17 mouse cellular contexts compared by ENCODE assay signal in genomic region chr5:101163112-101163511, GRCm38 (mm10).
A peak's percentile ranks its signal among the peaks of the same experiment; 100 is the strongest.
DNase-seq lines count a peak whose midpoint lies in the region; ATAC-seq and TF ChIP-seq lines count a peak whose summit lies in the region.
"Had no signal": no experiment of that assay in that cellular context is flagged by ENCODE, and none has a peak within 500 bp of the region (broad histone marks: within the 10 kb centered on the region; RNA-seq: fewer than 3 reads in every experiment).

No protein-coding gene starts in this region.

- H3K27me3 ChIP-seq in lung, embryonic 14.5 days (ENCODE audit: insufficient read depth, low read length): no peaks in the 10 kb centered on the region
- no peaks in the 10 kb centered on the region for H3K27me3 ChIP-seq in kidney, embryonic 15.5 days
- H3K27me3 ChIP-seq in splenic B cell, adult 2 months (ENCODE audit: control insufficient read depth, insufficient read depth, low read length, poor library complexity, severe bottlenecking): no peaks in the 10 kb centered on the region; the same call in 1 of the 2 replicates
- H3K27me3 ChIP-seq in forebrain, embryonic 12.5 days: no peaks in the 10 kb centered on the region
- H3K27me3 ChIP-seq: heart, embryonic 13.5 days; liver, embryonic 15.5 days; neural tube, embryonic 12.5 days; stomach, embryonic 15.5 days had no signal

- ATAC-seq in lung, embryonic 14.5 days (ENCODE audit: insufficient read depth): peak; percentile 70; the same call in 1 of the 2 replicates
- peak; percentile 64 for ATAC-seq in kidney, embryonic 15.5 days (replicated peaks; ENCODE audit: low FRiP score)
- no peak for ATAC-seq in forebrain, embryonic 12.5 days (ENCODE audit: low FRiP score)

- H3K4me3 ChIP-seq in lung, embryonic 14.5 days (ENCODE audit: low read depth, low read length): no peak overlapping the region
- no peak overlapping the region for H3K4me3 ChIP-seq in kidney, embryonic 15.5 days (replicated peaks)
- H3K4me3 ChIP-seq in forebrain, embryonic 12.5 days (replicated peaks): no peak overlapping the region
- H3K4me3 ChIP-seq: heart, embryonic 13.5 days; limb, embryonic 10.5 days; liver, embryonic 15.5 days; midbrain, embryonic 10.5 days; neural tube, embryonic 12.5 days; stomach, embryonic 15.5 days had no signal

- H3K9ac ChIP-seq in lung, embryonic 14.5 days: no peak overlapping the region
- H3K9ac ChIP-seq in kidney, embryonic 15.5 days: no peak overlapping the region
- no peak overlapping the region for H3K9ac ChIP-seq in forebrain, embryonic 12.5 days
- H3K9ac ChIP-seq: heart, embryonic 13.5 days; hindbrain, embryonic 14.5 days; liver, embryonic 15.5 days; neural tube, embryonic 12.5 days; stomach, embryonic 15.5 days had no signal

- intact Hi-C loops in heart, postnatal 10 days (cut with DNase I): no loop called here

- DNase-seq in lung, embryonic 14.5 days: peak; percentile 31
- no peak for DNase-seq in lung, postnatal 36 days
- DNase-seq in embryo, embryonic 10.5 days (ENCODE audit: low spot score): peak; percentile 46
- peak; percentile 4 for DNase-seq in splenic B cell, adult 2 months (ENCODE audit: low read depth, low spot score)
- DNase-seq in cerebellum, adult 9-10 months: no peak
- no peak for DNase-seq in heart, postnatal 10 days
- DNase-seq: cerebellum, postnatal 36 days; thymus, postnatal 25 days had no signal

- whole genome bisulfite sequencing in lung, embryonic 14.5 days: 6% methylated on average over 5 of the region's 5 CpGs
- 21% methylated on average over 5 of the region's 5 CpGs for WGBS in kidney, embryonic 15.5 days
- WGBS in forebrain, embryonic 12.5 days: 49% methylated on average over 5 of the region's 5 CpGs

- H3K4me2 ChIP-seq in lung, embryonic 14.5 days: no peak overlapping the region
- H3K4me2 ChIP-seq in kidney, embryonic 15.5 days: 0 out of 2 replicates have a peak overlapping the region, but pooled peaks have one; percentile 9
- H3K4me2 ChIP-seq in forebrain, embryonic 12.5 days: no peak overlapping the region
- H3K4me2 ChIP-seq: hindbrain, embryonic 14.5 days; liver, embryonic 15.5 days; neural tube, embryonic 12.5 days; stomach, embryonic 15.5 days had no signal

- H3K36me3 ChIP-seq in lung, embryonic 14.5 days (ENCODE audit: insufficient read depth): no peaks in the 10 kb centered on the region
- no peaks in the 10 kb centered on the region for H3K36me3 ChIP-seq in kidney, embryonic 15.5 days
- H3K36me3 ChIP-seq in splenic B cell, adult 2 months (ENCODE audit: control insufficient read depth, insufficient read depth, low read length, poor library complexity, severe bottlenecking): no peaks in the 10 kb centered on the region
- no peaks in the 10 kb centered on the region for H3K36me3 ChIP-seq in forebrain, embryonic 12.5 days (replicated peaks)
- H3K36me3 ChIP-seq: heart, embryonic 13.5 days; limb, embryonic 10.5 days; liver, embryonic 15.5 days; midbrain, embryonic 10.5 days; neural tube, embryonic 12.5 days; stomach, embryonic 15.5 days had no signal

- no peaks in the 10 kb centered on the region for H3K9me3 ChIP-seq in lung, embryonic 14.5 days (ENCODE audit: low read depth, low read length)
- H3K9me3 ChIP-seq in kidney, embryonic 15.5 days (replicated peaks): no peaks in the 10 kb centered on the region
- H3K9me3 ChIP-seq in forebrain, embryonic 12.5 days: no peaks in the 10 kb centered on the region
- H3K9me3 ChIP-seq: heart, embryonic 13.5 days; limb, embryonic 10.5 days; liver, embryonic 15.5 days; midbrain, embryonic 10.5 days; neural tube, embryonic 12.5 days; stomach, embryonic 15.5 days had no signal

- TF ChIP-seq CTCF in lung, embryonic 14.5 days (IDR thresholded peaks at IDR 0.05; ENCODE audit: low read depth): no peak

- no peak overlapping the region for H3K27ac ChIP-seq in lung, embryonic 14.5 days (ENCODE audit: low read depth)
- H3K27ac ChIP-seq in kidney, embryonic 15.5 days: peak overlapping the region; percentile 18; the same call in 1 of the 2 replicates
- no peak overlapping the region for H3K27ac ChIP-seq in forebrain, embryonic 12.5 days
- H3K27ac ChIP-seq: heart, embryonic 13.5 days; hindbrain, embryonic 14.5 days; limb, embryonic 10.5 days; liver, embryonic 15.5 days; midbrain, embryonic 10.5 days; neural tube, embryonic 12.5 days; stomach, embryonic 15.5 days had no signal

- peaks cover 9% of the 10 kb centered on the region; the same call in 1 of the 2 replicates for H3K4me1 ChIP-seq in lung, embryonic 14.5 days (ENCODE audit: insufficient read depth)
- peaks cover 12% of the 10 kb centered on the region for H3K4me1 ChIP-seq in kidney, embryonic 15.5 days
- H3K4me1 ChIP-seq in forebrain, embryonic 12.5 days: peaks cover 5% of the 10 kb centered on the region; the same call in 1 of the 2 replicates
- H3K4me1 ChIP-seq: limb, embryonic 10.5 days; liver, embryonic 15.5 days; neural tube, embryonic 12.5 days; stomach, embryonic 15.5 days had no signal

Comparison
In these comparisons a context has a peak if more than half of its experiments do, and no peak if none do; other contexts are left out.
1. DNase-seq: peak in lung, embryonic 14.5 days (single experiment), embryo, embryonic 10.5 days (single experiment) and splenic B cell, adult 2 months (single experiment); none in lung, postnatal 36 days (single experiment), cerebellum, adult 9-10 months (single experiment) and heart, postnatal 10 days (0 of 2).